Mouse (Mus musculus) liver, postnatal 0 days (tissue): Measurements from ENCODE around the gene Gm10961.

Experiments
- CTCF ChIP-seq: sonication (generic); IDR thresholded peaks from 2 replicates; pipeline ENCODE4 v1.5.1; 2016; ENCODE audit warnings: antibody characterized with exemption, low read depth
- EP300 ChIP-seq: IDR thresholded peaks from 2 replicates; pipeline ENCODE4 v1.6.1; 2016; ENCODE audit warnings: antibody characterized with exemption, low read depth, mild to moderate bottlenecking

- TF ChIP-seq CTCF (no peak), EP300 (no peak)
These were observed 39.5 kb upstream of the Gm10961 start for GRCm38 (mm10) chr3:107591612-107592011.
